Comparison of ENCODE assay signal across 10 mouse cellular contexts in the genomic region with DNA sequence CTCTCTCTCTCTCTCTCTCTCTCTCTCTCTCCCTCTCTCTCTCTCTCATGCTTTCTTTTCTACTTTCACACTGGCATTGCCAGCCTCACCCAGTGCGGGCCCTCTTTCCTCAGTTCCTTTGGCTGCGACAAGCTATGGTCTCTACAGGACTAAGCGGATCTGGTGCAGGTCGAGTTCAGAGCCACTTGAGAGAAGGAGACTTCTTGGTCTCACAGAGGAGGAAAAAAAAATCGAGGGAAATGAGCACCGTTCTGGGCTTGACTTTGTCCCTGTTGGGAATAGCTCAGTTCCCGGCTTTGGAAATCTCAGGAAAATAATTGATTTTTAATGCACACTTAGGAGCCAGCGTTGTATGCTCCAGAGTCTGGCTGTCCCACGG. TPM values are rescaled to one million over a fixed set of nuclear protein-coding genes. Genes with fewer than 3 reads are reported as not detected.
DNase-seq lines count a peak whose midpoint lies in the region; ATAC-seq and TF ChIP-seq lines count a peak whose summit lies in the region.
"Had no signal": no experiment of that assay in that cellular context is flagged by ENCODE, and none has a peak within 500 bp of the region (broad histone marks: within the 10 kb centered on the region; RNA-seq: fewer than 3 reads in every experiment).

No protein-coding gene starts in this region.

- H3K9ac ChIP-seq in liver, embryonic 11.5 days (ENCODE audit: low read depth, low read length) = no peak overlapping the region
- peak overlapping the region; percentile 99 for H3K9ac ChIP-seq in forebrain, embryonic 11.5 days (ENCODE audit: low read length)
- H3K9ac ChIP-seq in intestine, embryonic 16.5 days (ENCODE audit: low read depth, low read length) = no peak overlapping the region
- H3K9ac ChIP-seq: liver, embryonic 13.5 days had no signal

- H3K4me3 ChIP-seq in liver, embryonic 11.5 days (ENCODE audit: low read depth, low read length) = no peak overlapping the region
- H3K4me3 ChIP-seq in forebrain, embryonic 11.5 days (ENCODE audit: low read depth, low read length) = peak overlapping the region; percentile 66
- no peak overlapping the region; the same call in 1 of the 2 replicates for H3K4me3 ChIP-seq in intestine, embryonic 16.5 days (ENCODE audit: low read length)
- H3K4me3 ChIP-seq in olfactory bulb, adult 2 months (ENCODE audit: insufficient read depth, low read depth, low read length) = peak overlapping the region; percentile 66
- H3K4me3 ChIP-seq: liver, embryonic 13.5 days had no signal

- H3K27me3 ChIP-seq in liver, embryonic 11.5 days (replicated peaks; ENCODE audit: control insufficient read depth, insufficient read depth, low read length) = peaks cover 70% of the 10 kb centered on the region
- peaks cover 3% of the 10 kb centered on the region; the same call in 1 of the 2 replicates for H3K27me3 ChIP-seq in forebrain, embryonic 11.5 days (ENCODE audit: control insufficient read depth, insufficient read depth, low read length)
- H3K27me3 ChIP-seq in intestine, embryonic 16.5 days (replicated peaks; ENCODE audit: control insufficient read depth, insufficient read depth, low read length) = peaks cover 48% of the 10 kb centered on the region

- no peaks in the 10 kb centered on the region for H3K9me3 ChIP-seq in liver, embryonic 11.5 days (ENCODE audit: control insufficient read depth, low read length)
- no peaks in the 10 kb centered on the region for H3K9me3 ChIP-seq in forebrain, embryonic 11.5 days (ENCODE audit: control insufficient read depth, low read length)
- no peaks in the 10 kb centered on the region for H3K9me3 ChIP-seq in intestine, embryonic 16.5 days (ENCODE audit: control insufficient read depth, low read length)
- H3K9me3 ChIP-seq: liver, embryonic 13.5 days had no signal

- no peak for TF ChIP-seq CTCF in olfactory bulb, adult 2 months (IDR thresholded peaks at IDR 0.05; ENCODE audit: insufficient read depth, low read depth, low read length)

- 5% methylated on average over 9 of the region's 9 CpGs for WGBS in liver, embryonic 11.5 days
- WGBS in forebrain, embryonic 11.5 days = 0% methylated on average over 9 of the region's 9 CpGs
- 4% methylated on average over 9 of the region's 9 CpGs for WGBS in intestine, embryonic 16.5 days
- 4% methylated on average over 9 of the region's 9 CpGs for WGBS in olfactory bulb, adult 2 months

- 0 out of 2 replicates have a peak overlapping the region, but pooled peaks have one; percentile 14 for H3K4me2 ChIP-seq in liver, embryonic 11.5 days
- peak overlapping the region; percentile 71 for H3K4me2 ChIP-seq in forebrain, embryonic 11.5 days (ENCODE audit: low read depth, low read length, severe bottlenecking)
- H3K4me2 ChIP-seq in intestine, embryonic 16.5 days (ENCODE audit: low read depth, low read length) = peak overlapping the region; percentile 31; the same call in 1 of the 2 replicates
- H3K4me2 ChIP-seq: liver, embryonic 13.5 days had no signal

- DNase-seq in liver, embryonic 11.5 days (ENCODE audit: low spot score) = no peak
- DNase-seq in liver = no peak
- no peak for DNase-seq in forebrain, embryonic 11.5 days (ENCODE audit: low spot score)
- DNase-seq in ovary, adult 18-20 months (ENCODE audit: low spot score) = no peak
- DNase-seq in layer of hippocampus, postnatal 10 days (ENCODE audit: low spot score in 2 of 2) = no peak
- DNase-seq: cerebellum, adult 2 months; liver, embryonic 13.5 days had no signal

- no peaks in the 10 kb centered on the region for H3K4me1 ChIP-seq in liver, embryonic 11.5 days (replicated peaks; ENCODE audit: control insufficient read depth, insufficient read depth, low read length)
- H3K4me1 ChIP-seq in forebrain, embryonic 11.5 days (replicated peaks; ENCODE audit: control insufficient read depth, insufficient read depth, low read length) = no peaks in the 10 kb centered on the region
- H3K4me1 ChIP-seq in intestine, embryonic 16.5 days (ENCODE audit: control insufficient read depth, insufficient read depth, low read length) = 0 out of 2 replicates have a peak, but pooled peaks cover 5% of the 10 kb centered on the region
- H3K4me1 ChIP-seq in olfactory bulb, adult 2 months (ENCODE audit: control insufficient read depth, insufficient read depth, low read length) = no peaks in the 10 kb centered on the region
- H3K4me1 ChIP-seq: liver, embryonic 13.5 days had no signal

- TF ChIP-seq POLR2A in olfactory bulb, adult 2 months (IDR thresholded peaks at IDR 0.05; ENCODE audit: insufficient read depth, low read depth, low read length) = no peak

- no peak overlapping the region for H3K27ac ChIP-seq in liver, embryonic 11.5 days (ENCODE audit: low read depth, low read length)
- H3K27ac ChIP-seq in forebrain, embryonic 11.5 days (ENCODE audit: low read depth, low read length) = peak overlapping the region; percentile 96
- H3K27ac ChIP-seq in intestine, embryonic 16.5 days (ENCODE audit: low read length) = no peak overlapping the region
- H3K27ac ChIP-seq in olfactory bulb, adult 2 months (ENCODE audit: insufficient read depth, low read depth, low read length) = peak overlapping the region; percentile 95
- H3K27ac ChIP-seq: liver, embryonic 13.5 days had no signal

- no peak for ATAC-seq in liver, embryonic 11.5 days (replicated peaks; ENCODE audit: low FRiP score)
- ATAC-seq in forebrain, embryonic 11.5 days (replicated peaks; ENCODE audit: low FRiP score) = no peak
- ATAC-seq in intestine, embryonic 16.5 days = no peak; the same call in 1 of the 2 replicates

- H3K36me3 ChIP-seq in liver, embryonic 11.5 days (ENCODE audit: control insufficient read depth, insufficient read depth, low read length) = no peaks in the 10 kb centered on the region
- no peaks in the 10 kb centered on the region for H3K36me3 ChIP-seq in forebrain, embryonic 11.5 days (ENCODE audit: control insufficient read depth, insufficient read depth, low read length)
- H3K36me3 ChIP-seq in intestine, embryonic 16.5 days (ENCODE audit: control insufficient read depth, insufficient read depth, low read length) = no peaks in the 10 kb centered on the region
- H3K36me3 ChIP-seq: liver, embryonic 13.5 days had no signal

RNA-seq across cellular contexts. Expression of a gene that starts 5.9 kb away (rescaled TPM):
- polyA plus RNA-seq in liver, embryonic 11.5 days (2014; fragmentation: Nextera tagmentation; extraction: Ambion mirVana) = 0.09 TPM in 1 of 2 replicates, not detected in the other
- 1.3 and 1.4 TPM in 2 replicates for polyA plus RNA-seq in forebrain, embryonic 11.5 days (2014; fragmentation: Nextera tagmentation; extraction: Ambion mirVana)
- not detected in 2 replicates for polyA plus RNA-seq in intestine, embryonic 16.5 days (2015; fragmentation: Nextera tagmentation; extraction: Ambion mirVana)
- polyA plus RNA-seq in olfactory bulb, adult 2 months (2012; ENCODE audit: insufficient read depth, insufficient read length, low replicate concordance, missing spikeins) = not detected in 2 replicates
- total RNA-seq in layer of hippocampus, postnatal 10 days (2021) = 10 to 100 TPM; 14.5 to 17.7 TPM
- total RNA-seq: gastrocnemius, postnatal 4 days had no signal
- polyA plus RNA-seq: cerebellum, adult 2 months; liver, embryonic 13.5 days had no signal

RNA-seq across cellular contexts. Expression of a gene that starts 8.5 kb away (rescaled TPM):
- 0.74 and 0.75 TPM in 2 replicates for polyA plus RNA-seq in liver, embryonic 11.5 days (2014; fragmentation: Nextera tagmentation; extraction: Ambion mirVana)
- 40.4 and 45.5 TPM in 2 replicates for polyA plus RNA-seq in forebrain, embryonic 11.5 days (2014; fragmentation: Nextera tagmentation; extraction: Ambion mirVana)
- polyA plus RNA-seq in intestine, embryonic 16.5 days (2015; fragmentation: Nextera tagmentation; extraction: Ambion mirVana) = not detected in 2 replicates
- polyA plus RNA-seq in olfactory bulb, adult 2 months (2012; ENCODE audit: insufficient read depth, insufficient read length, low replicate concordance, missing spikeins) = 104 TPM in 1 of 2 replicates, not detected in the other
- total RNA-seq in layer of hippocampus, postnatal 10 days (2021) = 100 to 1,000 TPM; 182 to 209 TPM
- total RNA-seq: gastrocnemius, postnatal 4 days had no signal
- polyA plus RNA-seq: cerebellum, adult 2 months had no signal

Comparison
In these comparisons a context has a peak if more than half of its experiments do, and no peak if none do; other contexts are left out.
1. H3K27ac ChIP-seq: peak in forebrain, embryonic 11.5 days (single experiment) and olfactory bulb, adult 2 months (single experiment); none in liver, embryonic 11.5 days (single experiment) and intestine, embryonic 16.5 days (single experiment).
2. H3K4me2 ChIP-seq: peak in every context shown above with its lines; median percentile 71 in forebrain, embryonic 11.5 days; 31 in intestine, embryonic 16.5 days; 14 in liver, embryonic 11.5 days.
3. H3K4me3 ChIP-seq: peak in forebrain, embryonic 11.5 days (single experiment) and olfactory bulb, adult 2 months (single experiment); none in liver, embryonic 11.5 days (single experiment) and intestine, embryonic 16.5 days (single experiment).